Mouse (Mus musculus): ENCODE measurements around the gene Ppp2r5e.

GRCm38 (mm10) chr12:75595291-75596153 is 523 bp downstream of the Ppp2r5e start:
- TF ChIP-seq POLR2A (IDR thresholded peaks at IDR 0.05; ENCODE audit: borderline replicate concordance, low read depth, low read length) (no peak), CTCF (IDR thresholded peaks at IDR 0.05; ENCODE audit: low read depth, low read length) (no peak)
